Mouse (Mus musculus) gastrocnemius, postnatal 4 days (tissue): Measurements from ENCODE around the gene Pla2g4b. TPM values are rescaled to one million over a fixed set of nuclear protein-coding genes. Genes with fewer than 3 reads are reported as not detected.

ENCODE experiments used
- DNase-seq, 2 experiments: peaks; one replicate each; pipeline ENCODE4 v3.0.0; 2021 to 2022; ENCODE audit warnings: low spot score in 2 of 2, mixed read lengths in 2 of 2
- total RNA-seq, 2 experiments: library from RNA; stranded (reverse); gene quantifications; 2 replicates each; pipeline ENCODE4 v1.2.3; 2021

The Pla2g4b gene
- total RNA-seq, 2 experiments from 2014 or later = 1.8 to 2.9 TPM

- DNase-seq = no peak
Measured at GRCm38 (mm10) chr2:120013831-120014486, 19.3 kb upstream of the Pla2g4b start.

GRCm38 (mm10) chr2:120015882-120016281 lies 17.3 kb upstream of the Pla2g4b start:
- no peak for DNase-seq

DNA sequence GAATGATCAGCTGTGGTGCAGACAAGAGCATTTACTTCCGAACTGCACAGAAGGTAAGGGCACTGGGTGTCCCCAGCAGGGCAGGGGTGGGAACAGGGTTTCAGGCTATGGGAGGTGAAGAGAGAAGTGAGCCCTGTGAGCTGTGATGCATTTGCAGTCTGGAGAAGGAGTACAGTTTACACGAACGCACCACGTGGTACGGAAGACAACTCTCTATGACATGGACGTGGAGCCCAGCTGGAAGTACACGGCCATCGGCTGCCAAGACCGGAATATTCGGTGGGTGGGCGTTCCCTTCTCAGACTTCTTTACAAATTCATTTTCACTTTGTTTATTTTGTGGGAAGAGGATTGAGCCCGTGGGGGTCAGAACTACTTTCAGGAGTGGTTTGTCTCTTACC lies 15.6 kb upstream of the Pla2g4b start:
- peak in 1 of 2 experiments; percentile 7 for DNase-seq

DNA sequence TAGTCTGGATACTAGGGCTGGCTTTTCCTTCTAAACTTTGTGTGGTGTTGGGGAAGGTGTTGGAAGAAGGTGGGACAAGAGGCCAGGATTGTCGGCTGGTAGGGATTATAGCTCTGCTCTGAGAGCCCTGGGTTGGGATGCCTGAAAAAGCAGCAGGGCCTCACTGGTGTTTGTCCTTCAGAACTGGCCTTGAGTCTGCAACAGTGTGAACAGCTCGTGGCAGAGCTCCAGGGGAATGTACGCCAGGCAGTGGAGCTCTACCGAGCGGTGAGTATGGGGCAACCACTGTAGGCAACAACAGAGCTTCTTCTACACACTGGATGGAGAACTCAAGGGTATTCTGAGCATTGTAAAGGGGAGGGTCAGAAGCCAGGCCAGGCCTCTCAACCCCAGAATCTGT lies 8.9 kb upstream of the Pla2g4b start:
- no peak for DNase-seq

DNA sequence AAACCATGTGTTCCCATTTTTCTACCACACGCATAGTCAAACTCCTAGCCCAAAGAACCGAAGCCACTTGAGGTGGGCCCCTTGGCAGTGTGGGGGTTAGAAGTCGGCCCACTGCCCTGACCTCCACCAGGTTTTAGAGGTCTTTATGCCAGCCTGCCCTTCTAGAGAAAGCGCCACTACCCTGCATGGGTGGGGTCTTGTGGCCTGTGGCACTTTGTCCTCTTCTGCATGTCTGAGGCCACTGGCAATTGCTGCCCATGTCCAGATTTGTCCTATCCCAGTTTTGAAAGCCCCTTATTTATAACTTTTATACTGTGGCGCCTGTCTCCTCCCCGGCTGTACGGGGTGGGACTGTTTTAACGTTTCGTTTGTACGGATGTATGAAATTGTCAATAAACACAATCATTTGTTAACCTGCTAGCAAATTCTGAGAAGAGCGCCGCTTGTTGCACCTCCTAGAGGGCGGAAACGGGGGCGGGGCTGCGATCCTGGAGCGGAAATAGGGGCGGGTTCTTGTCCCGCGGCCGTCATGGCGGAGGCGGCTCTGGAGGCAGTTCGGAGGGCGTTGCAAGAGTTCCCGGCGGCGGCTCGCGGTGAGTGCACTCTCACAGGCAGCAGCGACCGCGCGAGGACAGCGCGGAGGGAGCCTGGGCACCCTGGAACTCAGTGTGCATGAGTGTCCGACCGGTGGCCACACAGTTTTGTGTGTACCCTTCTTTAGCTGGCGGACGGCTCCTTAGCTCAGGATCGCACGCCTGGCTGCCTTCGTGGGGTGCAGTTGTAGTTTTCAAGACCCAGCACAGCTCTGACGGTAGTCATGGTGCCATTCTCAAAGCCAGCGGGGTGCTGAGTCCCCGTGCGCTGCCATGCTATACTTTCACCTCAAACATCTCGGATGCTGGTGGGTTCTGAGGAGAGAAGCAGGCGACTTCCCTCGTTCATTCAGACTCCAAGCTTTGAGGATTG lies 6.0 kb upstream of the Pla2g4b start, which contains the start of the genes Jmjd7 and Gm28042:
Gene Jmjd7, plus strand, starts transcription at position 500 of the 966 bp plus-strand sequence.
Gene Gm28042, plus strand, starts transcription at position 510 of the 966 bp plus-strand sequence.
- peak; percentile 91 to 94 for DNase-seq

GRCm38 (mm10) chr2:120027950-120028331 lies 5.3 kb upstream of the Pla2g4b start:
- DNase-seq = no peak

DNA sequence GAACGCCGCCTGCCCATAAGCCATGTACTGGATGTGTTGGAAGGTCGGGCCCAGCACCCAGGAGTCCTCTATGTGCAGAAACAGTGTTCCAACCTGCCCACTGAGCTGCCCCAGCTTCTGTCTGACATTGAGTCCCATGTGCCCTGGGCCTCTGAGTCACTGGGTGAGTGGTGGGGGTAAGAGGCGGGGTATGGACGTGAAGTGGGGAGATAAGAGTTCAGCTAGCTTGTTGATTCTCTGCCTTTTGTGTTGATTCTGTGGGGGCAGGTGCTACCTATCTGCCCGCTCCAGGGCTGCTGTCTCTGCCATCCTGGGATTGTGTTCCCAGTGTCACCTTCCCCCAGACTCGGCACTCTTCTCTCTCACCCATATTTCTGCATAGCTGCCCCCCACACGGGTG lies 2.8 kb upstream of the Pla2g4b start:
- no peak for DNase-seq

- no peak for DNase-seq
Measured at GRCm38 (mm10) chr2:120033726-120034125, 509 bp downstream of the Pla2g4b start.

GRCm38 (mm10) chr2:120037744-120038143 lies 4.5 kb downstream of the Pla2g4b start:
- no peak for DNase-seq

GRCm38 (mm10) chr2:120040991-120041390 lies 7.8 kb downstream of the Pla2g4b start:
- no peak for DNase-seq

GRCm38 (mm10) chr2:120044101-120044603 lies 10.9 kb downstream of the Pla2g4b start:
- DNase-seq = no peak

DNA sequence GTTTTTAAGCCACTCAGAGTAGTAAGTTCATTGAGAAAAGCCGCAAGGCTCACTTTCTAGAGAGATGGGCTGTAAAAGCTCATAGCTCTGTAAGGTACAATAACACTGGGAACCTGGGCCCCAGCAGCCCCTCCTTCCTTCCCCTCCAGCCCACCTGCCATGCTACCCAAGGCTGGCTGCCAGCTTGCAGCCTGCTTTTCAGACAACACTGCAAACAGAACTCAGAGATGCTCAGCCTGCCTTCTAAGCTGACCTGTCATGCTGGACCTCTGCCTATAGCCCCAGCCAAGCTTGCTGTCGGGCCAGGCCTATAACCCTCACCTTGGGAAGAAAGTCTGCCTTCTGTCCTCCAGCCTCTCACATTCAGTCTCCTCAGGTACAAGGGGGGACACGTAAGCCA lies 11.5 kb downstream of the Pla2g4b start:
- no peak for DNase-seq

- DNase-seq = no peak
Measured at GRCm38 (mm10) chr2:120046486-120047310, 13.5 kb downstream of the Pla2g4b start.

DNA sequence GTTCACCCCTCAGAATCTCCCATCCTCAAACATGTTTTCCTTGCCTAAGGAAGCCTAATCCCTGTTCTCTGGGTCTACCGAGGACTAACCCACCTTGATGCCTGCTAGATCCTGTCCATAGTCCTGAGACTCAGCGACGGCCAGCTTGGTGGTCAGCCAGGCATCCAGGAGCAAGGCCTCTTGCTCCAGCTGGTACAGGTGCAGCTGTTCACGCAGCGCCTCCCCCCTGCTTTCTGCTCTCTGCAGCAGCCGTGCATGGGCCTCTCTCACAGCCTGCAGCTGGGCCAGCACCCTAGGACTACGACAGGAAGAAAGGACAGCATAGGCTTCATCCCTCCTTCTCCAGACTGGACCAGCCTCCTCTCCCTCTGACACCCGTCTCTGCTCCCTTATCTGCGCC lies 15.0 kb downstream of the Pla2g4b start:
- DNase-seq = no peak

- no peak for DNase-seq
Measured at GRCm38 (mm10) chr2:120049632-120050274, 16.5 kb downstream of the Pla2g4b start.

DNA sequence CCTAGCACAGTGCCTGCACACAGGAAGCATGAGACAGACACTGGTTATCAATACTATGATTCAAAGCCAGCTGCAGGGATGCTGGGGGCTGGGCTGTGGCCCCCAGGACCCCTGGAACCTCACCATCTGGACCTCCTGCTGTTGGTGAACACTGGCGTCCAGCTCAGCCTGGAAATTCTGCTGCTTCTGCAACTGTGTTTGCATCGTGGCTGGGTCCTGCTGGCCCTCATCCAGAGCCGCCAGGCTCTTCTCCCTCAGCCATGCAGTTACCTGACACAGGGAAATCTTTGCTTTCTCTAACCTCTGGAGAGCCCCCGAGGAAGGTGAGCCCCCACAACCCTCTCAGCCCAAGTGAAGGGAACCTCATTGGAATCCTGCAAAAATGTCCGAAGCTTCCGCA lies 18.2 kb downstream of the Pla2g4b start:
- DNase-seq = no peak

GRCm38 (mm10) chr2:120054771-120055552 lies 21.7 kb downstream of the Pla2g4b start:
- no peak for DNase-seq

DNA sequence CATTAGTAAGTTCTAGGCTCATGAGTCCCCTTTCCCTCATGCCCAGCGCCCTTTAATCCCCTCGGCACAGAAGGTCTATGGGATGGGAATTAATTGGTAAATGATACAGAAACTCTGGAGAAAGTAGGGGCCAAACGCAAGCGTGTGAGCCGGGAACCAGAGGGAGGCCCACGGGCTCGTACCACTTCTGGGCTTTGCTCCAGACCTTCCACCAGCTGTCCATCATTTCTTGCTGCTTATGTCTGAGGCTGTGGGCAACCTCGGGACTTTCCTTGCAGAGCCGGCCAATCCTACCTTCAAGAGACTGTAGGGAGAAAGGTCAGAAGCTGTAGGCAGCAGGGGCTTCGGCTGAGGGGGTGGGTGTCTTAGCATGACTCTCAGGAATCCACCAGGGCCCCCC lies 22.7 kb downstream of the Pla2g4b start:
- no peak for DNase-seq

DNA sequence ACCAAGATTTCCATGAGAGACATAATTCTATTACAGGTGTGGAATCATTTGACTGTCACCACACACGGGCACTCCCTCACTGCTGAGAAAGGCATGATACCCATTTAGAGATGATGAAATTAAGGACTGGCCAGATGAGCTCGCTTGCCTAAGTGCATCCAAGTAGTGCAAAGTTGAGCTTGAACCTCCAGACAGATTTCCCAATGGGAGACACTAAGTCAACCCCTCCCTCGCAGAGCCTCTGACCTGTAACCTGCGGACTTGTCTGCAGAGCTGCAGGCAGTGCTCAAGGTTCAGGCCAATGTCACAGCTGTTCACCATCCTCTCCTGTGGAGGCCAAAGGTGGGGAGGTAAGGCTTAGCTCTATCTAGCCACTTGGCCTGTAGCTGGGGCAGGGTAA lies 25.6 kb downstream of the Pla2g4b start:
- no peak for DNase-seq

DNA sequence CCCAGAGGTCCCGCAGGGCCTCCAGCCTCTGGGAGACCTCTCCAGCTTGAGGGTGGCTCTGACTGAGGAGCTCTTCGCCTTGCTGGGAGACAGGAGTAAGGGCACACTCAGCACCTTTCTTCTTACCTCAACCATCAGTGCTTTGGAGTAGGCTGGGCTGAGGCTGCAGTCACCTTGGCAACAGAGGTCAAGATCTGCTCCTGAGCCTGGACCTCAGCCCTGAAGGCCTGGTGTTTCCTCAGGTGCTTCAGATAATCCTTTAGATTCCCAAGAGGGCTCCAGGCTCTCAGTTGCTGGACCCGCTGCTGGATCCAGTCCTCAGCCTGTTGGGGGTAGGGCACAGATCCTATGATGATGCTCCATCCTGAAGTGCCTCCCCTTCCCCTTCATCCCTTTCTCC lies 26.2 kb downstream of the Pla2g4b start:
- DNase-seq = no peak
